Mouse (Mus musculus) spleen, postnatal 14 days (tissue): ENCODE measurements at regions not wholly inside any gene's neighbourhood (a gene's known extent, or its start where the extent isn't known, plus 50 kb on each side); places are given as distances from the start of the nearest gene placed in this dataset.

ENCODE experiments used
- DNase-seq, 2 experiments: peaks; one replicate each; pipeline ENCODE4 v3.0.0; 2021 to 2022; ENCODE audit warnings: low spot score in 2 of 2

DNA sequence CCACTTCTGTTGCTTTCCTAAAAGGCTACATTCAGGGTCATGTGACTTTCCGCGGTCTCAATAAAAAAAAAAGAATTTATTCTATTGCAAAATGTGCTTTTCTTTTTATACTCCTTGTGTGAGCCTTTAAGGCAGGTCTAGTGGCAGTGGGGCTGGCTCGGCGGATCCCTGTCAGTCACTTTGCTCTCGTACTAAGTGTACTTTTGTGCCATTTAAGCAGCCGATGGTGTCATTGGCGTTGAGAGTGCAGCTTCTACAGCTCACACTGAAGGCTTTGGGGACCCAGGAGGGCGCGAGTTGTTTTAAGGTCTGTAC, 313.1 kb downstream of the Mtx2 start:
- DNase-seq, result no peak

DNA sequence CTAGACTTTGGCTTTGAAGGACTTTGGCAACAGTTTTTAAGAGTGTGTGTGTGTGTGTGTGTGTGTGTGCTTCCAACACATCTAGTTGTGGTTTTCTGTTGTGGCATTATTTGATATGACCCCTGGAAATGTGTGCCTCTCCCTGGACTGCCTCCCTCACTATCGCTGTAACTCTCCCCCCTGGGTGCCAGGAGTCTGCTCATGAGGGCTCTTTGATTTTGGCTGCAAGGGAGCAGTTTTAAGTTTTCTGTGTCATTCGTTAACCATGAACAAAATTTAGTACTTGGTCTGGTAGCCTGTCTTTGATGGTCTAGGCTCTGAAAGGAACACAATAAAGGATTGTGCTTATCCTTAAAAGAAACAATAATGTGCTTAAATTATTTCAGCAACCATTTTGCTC, 313.9 kb downstream of the Mtx2 start:
- no peak for DNase-seq

DNA sequence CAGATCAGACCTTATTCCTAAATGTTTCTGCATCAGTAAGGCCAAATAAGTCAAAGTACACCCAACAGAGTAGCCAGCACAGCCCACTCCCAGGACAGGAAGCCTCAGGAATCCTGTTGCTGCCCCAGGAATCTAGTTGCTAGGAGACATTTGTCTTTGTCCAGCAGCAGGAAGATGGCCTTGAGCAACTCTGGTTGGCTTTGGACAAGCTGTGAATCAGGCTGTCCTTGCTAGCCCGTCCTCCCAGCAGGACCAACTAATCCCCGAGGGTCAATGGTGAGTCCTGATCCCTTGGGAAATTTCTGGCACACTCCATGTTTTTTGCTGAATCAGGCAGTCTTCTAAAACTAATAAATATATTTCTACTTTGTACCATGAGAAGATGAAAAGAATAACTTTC, 317.1 kb downstream of the Mtx2 start:
- no peak for DNase-seq

DNA sequence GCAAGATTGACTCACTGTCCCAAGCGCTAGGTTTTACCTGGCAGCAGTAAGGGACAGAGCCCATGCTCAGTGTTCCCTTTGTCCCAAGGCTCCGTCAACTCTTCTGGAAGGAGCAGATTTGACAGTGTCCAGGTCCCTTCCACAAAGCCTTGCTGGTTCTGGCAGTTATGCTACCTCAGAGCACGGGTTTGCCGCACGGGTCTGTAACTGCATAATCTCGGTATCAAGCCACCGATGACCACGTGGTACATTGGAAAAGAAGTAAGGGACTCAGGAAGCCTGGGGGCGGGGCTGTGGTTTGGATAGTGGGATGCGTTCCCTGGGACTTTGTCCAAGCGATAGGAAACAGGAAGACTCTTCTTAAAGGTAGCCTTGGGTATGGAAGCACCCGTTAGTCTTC, 319.3 kb downstream of the Mtx2 start:
- no peak for DNase-seq

DNA sequence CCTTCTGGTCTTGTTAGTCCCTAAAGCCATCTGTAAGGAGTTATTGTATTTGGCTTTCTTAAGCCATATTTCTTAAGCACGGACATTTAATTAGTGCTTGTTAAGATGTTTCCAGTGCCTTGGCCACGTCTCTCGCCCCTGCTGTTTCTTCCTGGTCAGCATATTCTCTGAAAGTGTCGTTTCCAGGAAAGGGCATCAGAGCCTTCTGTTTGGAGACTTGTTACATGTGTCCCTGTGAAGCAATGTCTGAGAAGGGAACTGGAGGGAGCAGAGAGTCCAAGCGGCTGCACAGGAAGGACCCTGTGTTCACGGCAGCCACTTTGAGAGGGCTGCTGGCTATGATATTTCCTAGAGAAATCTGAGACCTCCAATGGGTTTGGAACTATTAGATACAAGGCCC, 320.7 kb downstream of the Mtx2 start:
- DNase-seq, result no peak

DNA sequence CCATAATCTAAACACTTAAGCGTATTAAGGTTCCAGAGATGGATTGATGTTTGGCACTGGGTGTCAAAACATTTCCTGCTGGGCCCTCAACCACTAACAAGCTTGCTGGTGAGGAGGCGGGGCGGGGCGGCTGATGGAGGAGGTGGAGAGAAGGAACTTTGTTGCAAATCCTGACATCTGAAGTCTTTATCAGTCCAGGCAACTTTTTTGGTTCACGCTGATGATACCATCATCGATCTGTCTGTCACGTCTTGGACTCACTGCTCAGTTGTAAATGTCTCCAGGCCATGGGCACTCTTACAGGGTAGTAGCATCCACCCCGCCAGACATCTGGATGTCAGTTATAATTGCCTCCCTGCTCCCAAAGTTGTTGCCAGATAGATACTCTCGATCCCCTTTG, 321.8 kb downstream of the Mtx2 start:
- DNase-seq, result no peak

DNA sequence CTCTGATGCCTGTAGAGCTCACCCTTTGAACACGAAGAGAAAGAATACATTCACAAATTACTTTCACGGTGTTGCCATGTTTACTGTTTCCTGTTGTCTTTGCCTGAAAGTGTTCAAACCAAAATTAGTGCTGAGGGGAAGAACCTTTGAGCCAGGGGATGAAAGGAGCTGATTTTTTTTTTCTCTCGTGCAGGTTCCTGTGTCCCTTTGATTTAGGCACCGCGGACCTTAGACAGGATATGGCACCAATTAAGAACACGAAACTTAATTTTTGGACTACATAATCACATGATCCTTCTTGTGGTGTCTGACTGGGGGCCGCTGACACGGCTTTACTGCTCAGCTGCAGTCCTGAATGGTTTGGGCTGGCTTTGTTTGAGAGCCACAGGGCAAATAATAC, 322.4 kb downstream of the Mtx2 start:
- no peak for DNase-seq

DNA sequence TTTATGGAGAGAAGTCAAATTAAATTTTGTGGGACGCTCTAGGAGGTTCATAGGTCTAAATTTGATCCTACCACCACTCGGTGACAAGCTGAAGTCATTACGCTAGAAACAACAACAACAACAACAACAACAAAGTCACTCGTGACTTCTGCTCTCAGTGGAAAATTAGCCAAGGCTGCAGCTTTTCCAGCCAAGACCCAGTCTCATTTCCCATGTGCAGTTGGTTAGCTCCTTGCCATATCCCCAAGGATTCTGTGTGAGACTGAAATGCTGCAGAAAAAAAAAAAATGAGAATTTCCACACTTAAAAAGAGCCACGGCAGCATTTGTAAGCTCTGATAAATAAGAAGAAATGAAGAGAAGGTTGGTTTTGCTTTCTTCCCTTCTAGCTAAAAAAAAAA, 323.4 kb downstream of the Mtx2 start:
- no peak for DNase-seq

DNA sequence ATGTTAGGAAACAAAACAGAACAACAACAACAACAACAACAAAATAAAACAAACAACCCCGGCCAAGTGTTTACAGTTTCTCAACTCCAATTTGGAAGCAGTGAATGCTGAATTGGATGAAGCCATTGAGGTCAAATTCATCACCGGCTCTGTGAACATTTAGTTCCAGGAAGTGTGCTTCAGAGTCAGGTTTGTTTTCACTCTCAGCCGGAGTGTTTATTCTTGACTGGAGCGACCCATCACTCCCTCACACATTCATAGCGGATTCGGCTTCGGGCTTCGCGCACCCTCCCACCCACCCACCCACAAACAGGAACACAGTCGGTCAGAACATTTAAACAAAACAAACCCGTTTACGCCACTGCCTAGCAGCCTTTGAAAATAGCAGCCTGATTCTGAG, 324.0 kb downstream of the Mtx2 start:
- no peak for DNase-seq

DNA sequence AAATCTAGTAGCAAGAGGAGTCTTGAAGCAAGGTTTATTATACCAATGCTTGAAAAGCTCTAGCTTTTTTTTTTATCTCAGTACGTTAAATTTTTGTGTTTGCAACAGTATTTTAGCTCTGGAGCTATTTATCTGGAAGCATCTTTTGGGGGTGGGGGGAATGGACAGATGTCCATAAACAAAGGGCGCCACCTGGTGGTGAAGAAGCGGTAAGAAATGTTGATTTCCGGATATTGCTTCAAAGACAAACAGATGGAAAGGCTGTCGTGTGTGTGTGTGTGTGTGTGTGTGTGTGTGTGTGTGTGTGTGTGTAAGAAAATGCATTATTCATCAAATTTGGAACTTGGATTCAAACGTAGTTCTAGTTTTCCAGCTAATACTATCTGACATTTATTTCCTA, 325.4 kb downstream of the Mtx2 start:
- peak in 1 of 2 experiments; percentile 17 for DNase-seq

DNA sequence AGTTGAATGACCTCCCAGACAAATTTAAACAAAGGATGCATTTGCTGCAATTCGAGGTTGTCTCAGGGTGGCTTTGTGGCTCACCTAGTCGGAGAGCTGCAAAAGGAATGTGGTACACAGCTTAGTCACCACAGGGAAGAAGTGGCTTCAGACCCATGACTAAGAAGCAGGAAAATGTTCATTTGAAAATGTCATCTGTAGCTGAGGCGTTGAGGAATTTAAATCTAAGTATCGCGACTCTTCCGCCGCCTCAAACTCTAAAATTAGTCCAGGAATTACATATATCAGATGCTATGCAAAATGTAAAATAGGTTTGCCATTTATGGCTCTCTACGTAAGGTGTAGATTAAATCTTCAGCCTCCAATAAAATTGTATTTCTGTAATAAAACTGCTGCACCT, 325.9 kb downstream of the Mtx2 start:
- no peak for DNase-seq

DNA sequence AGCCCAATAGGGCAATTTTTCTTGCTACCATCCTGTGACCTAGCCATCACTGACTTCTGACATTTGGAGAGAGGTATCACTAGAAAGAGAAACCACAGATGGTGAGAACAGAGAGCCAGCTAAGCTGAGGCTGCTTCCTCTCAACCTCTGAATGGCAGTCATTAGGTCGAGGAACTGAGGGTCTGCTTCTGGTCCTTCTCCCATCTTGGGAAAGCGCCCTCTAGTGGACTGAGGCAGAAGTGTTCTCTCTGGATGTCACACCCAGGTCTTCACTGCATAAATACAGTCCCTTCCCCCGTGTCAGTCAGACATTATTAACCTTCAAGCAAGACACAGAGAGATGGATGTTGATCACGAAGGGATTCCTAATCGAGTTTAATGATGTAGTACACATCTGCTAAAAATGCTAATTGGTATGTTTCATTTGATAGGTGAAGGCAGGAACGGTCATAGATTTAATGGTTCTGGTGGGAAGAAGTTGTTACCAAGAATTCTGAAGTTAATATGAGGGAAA, 326.9 kb downstream of the Mtx2 start:
- DNase-seq, result peak in 1 of 2 experiments; percentile 8

DNA sequence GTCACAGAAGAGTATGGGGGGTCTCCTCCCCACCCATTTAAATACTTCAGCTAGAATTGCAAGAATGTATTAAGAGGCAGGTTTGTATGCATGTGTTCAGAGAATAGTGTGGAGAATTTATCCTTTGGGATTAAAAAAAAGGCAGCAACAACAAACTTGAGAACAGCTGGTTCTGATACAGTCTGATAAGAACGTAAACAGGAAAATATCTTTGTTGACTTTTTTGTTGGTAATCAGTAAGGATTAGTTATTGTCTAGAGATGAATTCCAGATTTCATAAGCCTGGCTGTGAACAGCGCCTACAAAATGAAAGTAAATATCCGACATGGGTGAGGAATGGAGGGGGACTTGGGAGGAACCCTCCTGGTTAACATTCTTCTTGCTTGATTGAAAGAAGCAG, 328.8 kb downstream of the Mtx2 start:
- DNase-seq, result no peak

DNA sequence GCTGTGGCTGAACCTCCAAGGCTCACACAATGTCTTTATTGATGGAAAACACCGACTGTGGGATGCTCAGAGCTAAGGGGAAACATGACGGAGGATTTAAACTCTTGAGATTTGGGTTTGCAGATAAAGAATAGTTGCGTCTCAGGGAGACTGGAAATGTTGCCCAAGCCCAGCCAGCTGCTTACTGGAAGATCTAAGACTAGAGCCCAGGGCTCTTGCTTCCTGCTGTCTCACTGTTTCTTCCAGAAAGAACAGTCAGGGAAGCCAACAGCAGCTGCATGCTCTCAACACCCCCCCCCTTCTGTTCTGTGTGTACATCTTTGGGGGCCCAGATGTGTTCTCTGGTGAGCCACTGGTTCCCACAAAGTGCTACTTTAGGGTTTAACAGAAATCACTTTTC, 333.0 kb downstream of the Mtx2 start:
- DNase-seq, result no peak

DNA sequence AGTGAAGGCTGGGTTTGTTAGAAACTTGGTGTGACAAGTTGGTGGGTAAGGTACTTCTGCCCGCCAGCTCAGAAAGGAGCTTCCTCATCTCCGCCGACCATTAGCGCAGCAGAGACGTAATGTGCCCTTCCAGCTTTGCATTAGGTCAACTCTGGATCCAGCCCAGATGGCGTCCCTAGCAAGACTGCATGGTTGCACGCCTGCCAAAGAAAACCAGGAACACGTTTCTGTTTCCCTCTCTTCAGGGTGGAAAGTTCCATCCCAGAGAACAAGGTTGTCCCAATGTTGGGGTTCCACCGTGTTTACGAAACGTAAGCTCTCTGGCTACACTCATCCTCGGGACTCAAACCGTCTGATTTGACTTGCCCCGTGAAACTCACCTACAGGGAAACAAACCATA, 335.5 kb downstream of the Mtx2 start:
- no peak for DNase-seq

DNA sequence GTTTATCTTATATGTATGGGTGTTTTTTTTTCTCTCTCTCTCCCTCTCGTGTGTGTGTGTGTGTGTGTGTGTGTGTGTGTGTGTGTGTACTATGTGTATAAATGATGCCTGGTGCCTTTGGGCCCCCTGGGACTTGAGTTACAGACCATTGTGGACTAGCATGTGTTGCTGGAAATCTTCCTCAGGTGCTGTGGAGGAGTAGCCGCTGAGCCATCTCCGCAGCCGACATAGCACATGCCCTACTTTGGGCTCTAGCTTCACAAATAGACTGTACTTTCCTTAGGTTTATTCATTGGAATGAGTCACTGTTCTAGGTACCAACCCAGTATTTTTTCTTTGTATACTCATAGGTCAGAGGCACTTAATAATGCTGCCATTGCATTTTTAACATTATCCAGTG, 339.4 kb downstream of the Mtx2 start:
- DNase-seq, result no peak

DNA sequence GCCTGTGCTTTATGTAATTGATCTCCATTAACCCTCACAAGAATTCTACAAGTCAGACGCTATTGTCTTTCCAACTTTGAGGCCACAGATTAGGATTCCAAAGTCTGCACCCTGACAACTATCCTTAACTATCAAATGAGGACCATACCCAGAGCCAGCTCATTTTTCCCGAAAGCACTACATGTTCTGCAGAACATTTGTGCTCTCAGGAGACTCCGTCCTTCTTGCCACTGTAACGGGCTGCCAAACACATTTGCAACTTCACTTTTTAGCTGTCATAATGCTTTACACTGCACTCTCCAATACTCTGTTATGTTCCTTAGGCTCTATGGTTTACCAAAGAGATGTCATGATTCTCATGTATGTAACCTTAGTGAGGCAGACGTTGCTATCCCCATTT, 350.7 kb downstream of the Mtx2 start:
- no peak for DNase-seq

DNA sequence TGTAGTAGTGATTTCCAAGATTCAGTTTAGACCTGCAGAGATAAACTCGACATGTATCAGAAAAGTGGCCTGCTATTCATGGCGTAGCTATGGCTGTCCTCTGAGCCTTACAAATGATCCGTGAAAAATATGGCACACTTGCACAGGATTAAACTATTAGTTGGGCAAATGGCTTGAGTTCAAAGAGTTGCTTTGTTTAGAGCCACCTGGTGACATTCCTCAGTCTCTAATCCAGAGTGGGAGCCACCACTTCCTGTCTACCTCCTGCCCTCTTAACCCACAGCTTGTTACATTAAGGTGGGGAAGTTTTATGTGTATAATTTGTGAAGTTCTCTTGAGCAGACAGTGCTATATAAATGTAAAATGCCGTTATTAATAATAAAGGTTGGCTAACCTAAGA, 357.7 kb downstream of the Mtx2 start:
- no peak for DNase-seq

DNA sequence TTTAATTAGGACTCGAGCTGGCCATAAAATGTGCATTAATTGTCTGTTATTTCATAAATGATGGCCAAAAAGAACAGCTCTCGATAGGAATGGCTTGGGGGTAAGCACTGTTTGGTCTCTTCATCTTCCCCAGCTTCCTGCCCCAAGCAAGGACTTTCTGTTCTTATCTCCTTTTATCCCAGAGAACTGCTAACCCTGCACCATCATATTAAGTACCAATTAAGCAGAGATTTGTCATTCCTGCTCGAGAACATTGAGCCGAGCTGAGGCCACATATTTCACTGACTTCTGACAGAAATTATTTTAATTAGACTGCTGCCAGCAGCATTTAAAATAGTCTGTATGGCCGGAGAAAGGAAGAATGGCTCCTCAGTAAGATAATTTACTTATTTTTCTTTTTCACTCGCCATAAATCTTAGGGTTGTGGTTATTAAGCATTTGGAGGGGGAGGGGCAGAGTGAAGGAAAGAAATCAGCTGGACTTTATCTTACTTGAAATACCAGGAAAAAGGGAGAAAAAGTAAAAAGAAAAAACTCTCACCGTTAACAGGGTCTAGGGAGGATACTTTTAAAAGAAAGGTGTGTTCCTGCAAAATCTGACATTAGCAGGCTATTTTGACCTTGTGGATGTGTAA, 377.1 kb downstream of the Mtx2 start:
- DNase-seq, result no peak

DNA sequence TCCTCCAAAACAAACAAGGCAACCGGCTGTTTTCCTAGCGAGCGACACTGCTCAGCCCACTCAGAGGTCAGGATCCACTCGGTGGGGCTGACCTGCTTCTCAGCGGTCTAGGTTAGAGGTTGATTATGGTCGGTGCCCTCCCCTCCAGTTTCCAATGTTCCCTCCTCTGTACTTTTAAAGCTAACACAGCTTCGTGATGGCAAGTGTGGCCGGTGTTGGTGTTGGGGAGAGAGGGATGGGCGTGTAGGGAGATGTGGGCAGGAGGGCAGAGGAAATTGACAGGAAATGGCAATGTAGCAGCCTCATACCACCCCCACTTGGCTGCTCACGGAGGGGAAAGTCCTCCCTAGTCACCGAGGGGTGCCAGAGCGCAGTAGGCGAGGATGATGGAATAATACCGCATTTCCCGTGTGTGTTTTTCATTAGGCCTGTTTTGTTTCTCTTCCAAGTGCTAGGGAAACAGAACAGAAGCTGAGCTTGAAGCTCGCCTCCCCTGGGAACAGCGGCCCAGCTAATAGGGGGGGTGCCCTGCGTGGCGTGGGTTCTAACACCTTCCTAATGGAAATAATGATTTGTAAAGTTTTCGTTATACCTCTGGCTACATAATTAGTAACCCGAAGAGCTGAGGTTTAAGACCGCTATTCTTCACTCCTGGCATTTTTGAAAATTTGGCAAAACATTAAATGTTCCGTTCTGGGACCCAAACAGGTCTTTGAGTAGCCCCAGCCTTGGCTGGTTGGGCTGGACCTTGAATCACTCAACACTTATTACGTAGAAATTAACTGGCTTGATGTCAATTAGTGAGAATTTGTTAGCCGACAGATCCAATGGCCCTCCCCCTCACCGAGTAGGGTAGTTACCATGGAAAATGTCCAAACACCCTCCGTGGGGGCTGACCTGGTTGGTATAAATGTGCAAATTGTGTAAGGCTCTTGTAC, 383.5 kb downstream of the Mtx2 start:
- no peak for DNase-seq

DNA sequence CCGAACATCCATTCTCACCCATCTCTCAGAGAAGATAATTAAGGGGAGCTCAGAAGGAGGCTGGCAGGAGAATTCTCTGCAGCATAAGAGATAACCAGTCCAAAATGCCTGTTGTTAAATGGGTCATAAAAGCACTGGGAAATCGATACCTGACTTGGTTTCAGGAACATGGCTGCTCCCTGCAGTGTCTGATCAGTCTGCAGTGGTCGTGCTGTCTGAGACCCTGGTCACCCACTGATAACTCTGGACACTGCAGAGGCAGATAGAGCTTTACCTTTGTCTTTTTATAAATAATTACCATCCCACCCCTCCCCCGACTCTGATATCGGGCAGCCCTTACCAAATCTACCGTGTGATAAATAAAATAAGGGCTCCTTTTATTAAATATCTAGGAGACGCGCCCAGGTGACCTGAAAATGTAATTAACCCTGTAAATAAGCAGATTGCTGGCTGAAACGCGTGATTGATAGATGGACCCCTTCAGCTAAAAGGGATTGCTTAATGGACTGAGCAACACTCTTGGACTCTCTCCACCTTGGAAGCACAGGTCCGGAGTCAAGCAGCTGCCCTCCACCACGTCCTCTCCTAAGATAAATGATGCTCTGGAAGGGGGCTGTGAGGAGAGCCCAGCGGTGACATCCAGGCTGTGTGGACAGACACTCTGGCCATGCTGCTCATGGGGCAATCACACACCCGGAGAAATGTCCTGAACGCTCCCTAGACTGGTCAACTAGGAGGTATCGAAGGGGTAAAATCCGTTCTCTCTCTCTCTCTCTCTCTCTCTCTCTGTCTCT, 384.4 kb downstream of the Mtx2 start:
- DNase-seq, result no peak

DNA sequence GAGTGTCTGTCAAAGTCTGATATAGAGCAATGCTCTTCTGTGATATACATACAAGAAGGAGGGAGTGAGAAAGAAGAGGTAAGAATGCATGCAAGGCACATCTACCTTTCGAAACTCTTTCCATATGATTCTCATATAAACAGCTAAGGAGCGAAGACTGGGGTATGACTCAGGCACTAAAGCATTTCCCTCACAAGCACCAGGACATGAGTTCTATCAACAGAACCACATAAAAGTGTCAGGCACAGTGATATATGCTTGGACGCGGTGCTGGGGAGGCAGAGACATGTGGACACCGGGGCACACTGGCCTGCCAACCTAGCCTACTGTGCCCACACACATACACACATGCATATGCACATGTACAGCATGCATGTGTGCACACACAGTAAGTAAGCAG, 391.3 kb downstream of the Mtx2 start:
- DNase-seq, result no peak
